Mouse (Mus musculus) adrenal gland, adult 10 weeks (tissue): ENCODE results near the gene BC029722. TPM values are rescaled to one million over a fixed set of nuclear protein-coding genes. Genes with fewer than 3 reads are reported as not detected.

Experiments
- polyA plus RNA-seq: library from polyadenylated mRNA; stranded (reverse); fragments of 350-450 nt; fragmentation: Illumina TruSeq; extraction: RNeasy Lipid Tissue Mini Kit (QIAGEN cat#74804); gene quantifications from one replicate; pipeline ENCODE4 v1.2.3, GENCODE M21; 2014; ENCODE audit warnings: low read depth, low replicate concordance

Gene BC029722
- polyA plus RNA-seq = 203 TPM

DNA sequence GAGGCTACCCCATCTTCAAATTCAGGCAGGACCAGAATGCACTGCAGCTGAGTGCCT lies at the start of gene BC029722:
Gene BC029722, minus strand, starts transcription at position 35 of the 57 bp plus-strand sequence.

DNA sequence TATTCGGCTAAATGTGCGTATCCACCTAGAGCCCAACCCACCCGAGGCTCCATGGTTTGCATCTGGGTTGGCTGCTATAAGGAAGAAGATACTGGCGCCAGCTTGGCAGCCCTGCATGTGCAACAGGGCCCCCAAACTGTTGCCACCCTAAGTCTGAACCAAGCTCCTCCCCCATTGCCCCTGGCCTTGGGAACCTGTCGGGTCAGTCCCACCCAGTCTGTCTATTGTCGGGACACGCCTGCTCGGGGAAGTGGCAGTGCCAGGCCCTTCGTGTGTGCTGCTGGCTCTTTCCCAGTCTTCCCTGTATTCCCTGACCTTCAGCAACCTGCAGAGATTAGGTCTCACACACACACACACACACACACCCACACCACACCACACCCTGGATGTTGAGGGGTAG lies 15.5 kb upstream of the BC029722 start, which contains the start of gene Fam83c:
Gene Fam83c, minus strand, starts transcription at position 123 of the 400 bp plus-strand sequence.

DNA sequence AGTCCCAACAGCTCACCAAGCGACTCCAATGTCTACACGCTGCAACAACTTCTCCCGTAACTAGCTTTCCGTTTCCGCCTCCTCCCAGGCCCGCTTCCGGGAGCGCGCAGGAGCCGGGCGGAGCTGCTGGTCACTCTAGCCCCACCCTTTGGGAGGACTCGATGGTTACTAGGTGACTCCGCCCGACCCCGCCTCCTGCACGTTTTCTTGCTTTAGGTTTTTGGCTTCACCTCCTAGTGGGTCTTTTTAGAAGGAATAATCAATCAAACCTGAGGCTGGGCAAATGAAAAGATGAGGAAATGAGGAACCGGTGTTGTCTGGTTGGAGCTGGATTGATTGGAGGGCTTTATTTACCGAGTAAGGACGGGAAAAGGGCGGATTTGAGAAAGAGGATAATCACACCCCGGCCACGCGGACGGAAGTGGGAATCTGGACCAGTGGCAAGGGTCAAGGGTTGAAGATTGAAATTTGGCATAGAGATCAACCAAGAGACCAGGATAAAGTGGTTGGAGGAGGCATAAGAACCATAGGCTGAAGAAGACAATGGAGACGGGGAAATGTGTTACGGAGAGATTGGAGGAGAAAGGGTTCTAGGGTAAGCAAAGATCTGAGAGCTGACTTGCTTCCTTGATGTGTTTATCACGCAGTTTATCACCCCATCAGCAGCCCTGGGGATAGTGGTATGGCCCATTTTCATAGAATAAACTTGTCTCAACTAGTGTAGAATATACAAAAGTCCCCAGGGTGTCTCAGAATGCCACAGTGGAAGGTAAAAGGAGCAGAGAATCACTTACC lies 7.6 kb upstream of the BC029722 start, which contains the start of gene Eif6:
Gene Eif6, minus strand, starts transcription at position 296 of the 795 bp plus-strand sequence.

DNA sequence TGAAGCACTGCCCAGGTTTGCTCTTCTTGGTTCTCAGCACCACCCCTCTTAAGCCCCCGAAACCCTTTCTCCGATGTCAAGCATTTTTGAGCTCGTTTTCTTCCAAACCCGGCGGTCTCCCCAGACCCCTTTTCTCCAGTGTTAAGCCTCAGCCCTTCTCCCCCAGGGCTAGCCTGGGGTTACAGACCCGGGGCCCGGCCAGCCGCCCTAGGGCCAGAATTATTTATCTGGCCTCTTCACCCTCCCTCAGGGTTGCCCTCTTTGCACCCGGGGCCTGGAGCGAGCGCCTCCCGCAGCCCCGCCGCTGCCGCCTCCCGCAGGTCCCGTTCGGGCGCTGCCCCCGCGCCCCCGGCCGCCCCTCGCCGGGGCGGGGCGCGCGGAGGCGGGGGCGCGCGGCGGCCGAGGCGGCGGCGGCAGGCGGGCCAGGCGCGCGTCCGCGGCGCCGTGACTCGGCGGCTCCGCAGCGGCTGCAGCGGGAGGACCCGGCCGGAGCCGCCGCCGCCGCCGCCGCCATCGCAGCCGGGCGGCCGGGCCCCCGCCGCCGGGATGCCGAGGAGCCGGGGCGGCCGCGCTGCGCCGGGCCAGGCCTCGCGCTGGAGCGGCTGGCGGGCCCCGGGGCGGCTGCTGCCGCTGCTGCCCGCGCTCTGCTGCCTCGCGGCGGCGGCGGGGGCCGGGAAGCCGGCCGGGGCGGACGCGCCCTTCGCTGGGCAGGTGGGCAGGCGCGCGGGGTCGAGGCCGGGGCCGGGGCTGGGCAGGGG lies 44.1 kb downstream of the BC029722 start, which contains the start of gene Mmp24:
Gene Mmp24, plus strand, starts transcription at position 416 of the 758 bp plus-strand sequence.

Other genes starting within 250 kb of the BC029722 start
- gene Gss, start 226.6 kb downstream of the BC029722 start, polyA plus RNA-seq = 10.0 TPM
- not detected for gene Myh7b, start 208.2 kb downstream of the BC029722 start, polyA plus RNA-seq
- 135 TPM for gene Trpc4ap, start 127.0 kb downstream of the BC029722 start, polyA plus RNA-seq
- gene Edem2, start 90.0 kb downstream of the BC029722 start, polyA plus RNA-seq = 13.9 TPM
- not detected for gene Gm17581, start 83.6 kb downstream of the BC029722 start, polyA plus RNA-seq
- gene Procr, start 68.3 kb downstream of the BC029722 start, polyA plus RNA-seq = 26.1 TPM
- 0.17 TPM for gene Mmp24, start 44.1 kb downstream of the BC029722 start, polyA plus RNA-seq
- 17.1 TPM for gene Eif6, start 7.5 kb upstream of the BC029722 start, polyA plus RNA-seq
- gene Fam83c, start 15.4 kb upstream of the BC029722 start, polyA plus RNA-seq = 0.17 TPM
- 74.9 TPM for gene Uqcc1, start 110.9 kb upstream of the BC029722 start, polyA plus RNA-seq
- not detected for gene Gm15557, start 121.3 kb upstream of the BC029722 start, polyA plus RNA-seq
- gene Gdf5, start 125.9 kb upstream of the BC029722 start, polyA plus RNA-seq = not detected
- 1.1 TPM for gene Cep250, start 137.0 kb upstream of the BC029722 start, polyA plus RNA-seq
- 0.64 TPM for gene 6430550D23Rik, start 188.6 kb upstream of the BC029722 start, polyA plus RNA-seq
- gene Ergic3, start 188.6 kb upstream of the BC029722 start, polyA plus RNA-seq = 23.6 TPM
- not detected for gene Fer1l4, start 233.5 kb upstream of the BC029722 start, polyA plus RNA-seq
- gene Spag4, start 245.7 kb upstream of the BC029722 start, polyA plus RNA-seq = 0.12 TPM